Mouse (Mus musculus) frontal cortex, postnatal 10 days (tissue): ENCODE results near the gene Gm13889.

ENCODE experiments used
- DNase-seq, 2 experiments: peaks; one replicate each; pipeline ENCODE4 v3.0.0; 2022; ENCODE audit warnings: low spot score in 2 of 2, mixed read lengths in 1 of 2

Gm13889 gene

DNA sequence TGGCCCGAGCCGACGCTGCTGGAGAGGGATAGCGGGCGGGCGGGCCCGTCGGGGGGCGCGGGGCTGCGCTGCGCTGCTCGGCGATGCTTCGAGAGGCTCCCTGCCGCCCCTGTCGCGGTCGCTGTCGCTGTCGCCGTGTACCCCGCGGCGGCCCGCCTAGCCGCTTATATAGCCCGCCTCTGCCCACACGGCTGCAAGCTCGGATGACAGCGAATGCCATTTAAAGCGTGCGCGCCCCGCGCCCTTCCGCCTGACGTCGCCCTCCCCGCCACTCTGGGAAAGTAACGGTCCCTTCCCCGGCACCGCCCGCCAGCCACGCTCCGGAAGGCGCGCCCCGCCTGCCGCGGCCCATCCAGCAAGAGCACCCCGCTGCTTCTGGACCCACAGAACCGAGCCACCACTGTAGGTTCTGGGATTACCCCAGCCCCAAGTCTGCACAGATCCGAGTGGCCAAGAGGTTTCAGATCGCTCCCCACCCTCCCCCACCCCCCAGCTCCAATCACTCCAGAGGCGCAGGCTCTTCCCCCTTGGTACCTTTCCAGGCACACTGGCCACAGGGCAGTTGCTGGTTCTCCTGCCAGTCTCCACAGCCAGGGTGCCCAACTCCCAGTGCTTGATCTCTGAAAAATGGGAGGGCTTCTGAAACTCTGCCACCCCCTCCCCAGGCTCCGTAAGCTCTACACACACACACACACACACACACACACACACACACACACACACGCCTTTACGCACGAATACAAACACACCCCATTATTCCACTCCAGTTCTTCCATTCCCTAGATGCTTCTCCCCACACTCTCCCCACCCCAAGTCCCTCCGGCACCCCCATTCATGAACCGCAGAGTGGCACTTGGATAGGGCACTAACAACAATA is at the start of gene Gm13889:
TSS of gene Gm13889 (minus strand) at position 294 of the 877 bp plus-strand sequence.
- peak; percentile 88 to 92 for DNase-seq

DNA sequence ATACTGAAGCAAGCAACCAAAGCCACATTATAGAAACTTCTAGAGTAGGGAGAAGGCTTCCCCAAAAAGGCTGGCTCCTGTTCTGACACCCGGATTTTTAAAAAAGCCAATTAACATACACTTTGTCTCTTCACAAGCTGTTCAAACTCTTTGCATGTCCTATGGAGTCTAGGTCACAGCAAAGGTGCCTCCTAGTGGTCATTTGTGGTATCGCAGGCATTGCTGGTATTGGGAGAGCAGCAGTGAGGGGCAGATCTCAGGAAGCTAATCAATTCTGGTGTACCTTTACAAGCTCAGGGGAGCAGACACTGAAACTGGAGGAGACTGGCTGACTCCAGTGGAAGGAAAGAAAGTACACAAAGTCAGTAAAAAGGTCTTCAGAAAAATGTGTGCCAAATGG is 45.3 kb upstream of the Gm13889 start:
- DNase-seq = peak; percentile 59 to 86

DNA sequence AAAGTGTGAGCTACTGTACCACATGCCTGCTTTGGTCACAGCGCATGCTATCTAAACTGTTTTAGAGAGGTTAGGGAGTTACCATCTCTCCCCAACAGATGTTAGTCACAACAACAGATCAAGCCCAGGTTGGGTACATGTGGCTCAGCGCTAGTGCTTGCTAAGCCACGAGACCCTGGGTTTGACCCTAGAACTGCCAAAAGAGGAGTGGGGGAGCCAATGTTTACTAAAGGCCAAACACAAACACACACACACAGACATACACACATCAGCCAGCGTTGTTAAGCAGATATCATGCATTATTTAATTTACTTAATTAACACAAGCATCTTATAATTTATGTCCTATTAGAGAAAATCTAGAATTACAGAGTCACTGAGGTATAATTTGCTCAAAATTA is 44.9 kb upstream of the Gm13889 start:
- no peak for DNase-seq

DNA sequence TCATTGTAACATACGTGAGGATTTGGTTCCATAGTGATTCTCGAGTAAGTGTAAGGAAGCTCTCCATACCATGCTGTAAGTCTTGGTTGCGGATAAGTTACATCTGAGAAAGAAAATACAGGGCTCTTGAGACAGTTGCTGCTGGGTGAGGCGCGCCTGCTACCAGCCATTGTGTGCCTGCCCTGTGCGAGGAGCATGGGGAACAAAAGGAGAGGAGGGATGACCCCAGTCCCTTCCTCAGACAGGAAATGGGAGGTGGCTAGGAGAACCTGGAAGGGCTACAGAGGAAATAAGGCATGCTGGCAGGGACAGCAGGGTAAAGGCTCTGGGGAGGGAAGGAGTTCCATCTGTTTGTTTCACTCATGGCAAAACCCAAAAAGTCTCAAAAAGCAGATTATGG is 44.4 kb upstream of the Gm13889 start:
- no peak for DNase-seq

DNA sequence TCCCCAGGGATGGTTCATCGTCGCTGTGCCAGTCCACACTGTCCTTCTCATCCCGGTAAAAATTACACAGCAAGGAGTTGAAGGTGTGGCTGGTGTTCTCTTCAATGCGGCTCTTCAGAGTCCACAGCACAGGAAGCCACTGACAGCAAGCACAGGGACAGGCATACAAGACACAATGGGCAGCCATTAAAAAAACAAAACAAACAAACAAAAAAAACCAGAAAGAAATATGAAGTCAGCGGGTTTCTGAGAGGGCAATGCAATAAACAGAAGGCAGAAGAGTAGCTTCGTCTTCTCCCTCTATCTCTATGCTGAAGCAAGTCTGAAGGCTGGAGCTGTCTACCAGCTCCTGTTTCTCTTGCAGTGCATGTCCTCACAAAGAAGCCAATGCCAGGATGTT is 39.3 kb upstream of the Gm13889 start, which contains the start of gene Gm27027:
TSS of gene Gm27027 (minus strand) at position 101 of the 400 bp plus-strand sequence.
- DNase-seq = no peak

DNA sequence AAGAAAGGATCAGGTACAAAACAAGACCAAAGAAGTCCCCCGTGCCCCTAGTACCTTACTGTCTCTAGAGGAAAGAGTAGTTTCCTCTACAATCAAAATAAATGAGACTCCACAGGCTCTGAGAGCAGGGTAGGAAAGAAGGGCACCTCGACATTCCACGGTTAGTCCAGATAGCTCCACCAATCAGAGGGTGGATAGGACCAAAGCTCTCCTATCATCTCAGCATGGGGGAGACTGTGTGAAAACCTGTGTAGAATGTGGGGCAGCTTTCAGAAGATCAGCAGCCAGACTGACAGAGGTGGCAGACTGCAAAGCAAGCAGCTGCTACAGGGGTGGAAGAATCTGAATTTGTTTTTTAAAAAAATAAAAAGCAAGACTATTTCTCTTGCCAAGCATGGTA is 35.8 kb upstream of the Gm13889 start:
- DNase-seq = no peak

DNA sequence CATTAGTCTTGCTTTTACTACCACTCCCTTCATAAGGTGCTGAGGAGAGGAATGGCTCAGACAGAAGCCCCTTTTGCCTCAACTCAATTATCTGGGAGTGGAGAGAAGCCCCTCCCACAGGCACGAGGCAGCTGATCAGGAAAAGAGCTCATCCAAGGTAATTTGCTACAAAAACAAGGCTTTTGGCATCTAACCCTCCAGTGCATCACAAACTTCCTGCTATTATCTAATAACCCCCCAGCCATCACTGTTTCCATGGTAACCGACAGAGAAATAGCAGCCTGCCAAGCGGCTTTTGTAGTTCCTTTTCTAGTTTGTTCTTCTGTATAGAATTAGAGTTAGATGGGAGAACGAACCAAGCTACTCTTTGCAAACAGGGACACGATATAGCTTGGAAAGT is 35.3 kb upstream of the Gm13889 start:
- peak in 1 of 2 experiments; percentile 40 for DNase-seq

DNA sequence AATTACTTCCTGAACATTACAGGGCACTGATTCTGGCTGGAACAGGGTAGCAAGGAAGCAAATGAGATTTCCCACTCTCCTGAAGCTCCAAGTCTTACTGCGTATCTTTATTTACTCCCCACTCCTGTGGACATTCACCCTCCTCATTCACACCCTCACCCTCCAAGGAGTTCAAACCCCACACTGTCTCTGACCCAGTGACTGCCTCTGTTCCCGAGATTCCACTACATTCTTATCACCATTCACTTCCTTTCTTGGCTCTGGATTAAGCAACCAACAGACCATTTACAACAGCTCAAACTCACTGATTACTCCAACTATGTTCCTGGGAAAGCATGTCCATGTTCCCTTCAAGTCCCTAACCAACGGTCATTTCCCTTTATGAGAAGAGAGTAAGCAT is 34.3 kb upstream of the Gm13889 start:
- DNase-seq = no peak

DNA sequence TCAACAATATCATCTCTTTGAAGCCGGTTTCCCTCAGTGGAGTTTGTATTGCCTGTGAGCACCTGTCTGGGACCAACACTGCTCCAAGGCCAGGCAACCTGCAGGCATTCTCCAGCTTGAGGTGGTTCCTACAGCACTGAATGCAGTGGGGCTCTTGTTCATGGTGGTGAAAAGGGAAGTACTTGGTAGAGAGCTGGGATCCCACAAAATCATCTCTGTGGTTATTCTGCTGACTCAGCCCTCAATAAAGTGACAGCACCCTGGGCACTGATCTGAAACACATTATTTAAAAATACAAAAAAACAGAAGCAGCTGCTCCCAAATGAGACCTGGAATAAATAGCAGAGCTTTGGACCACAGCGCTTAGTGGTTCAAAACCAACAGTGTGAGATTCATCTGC is 31.4 kb upstream of the Gm13889 start:
- DNase-seq = no peak

DNA sequence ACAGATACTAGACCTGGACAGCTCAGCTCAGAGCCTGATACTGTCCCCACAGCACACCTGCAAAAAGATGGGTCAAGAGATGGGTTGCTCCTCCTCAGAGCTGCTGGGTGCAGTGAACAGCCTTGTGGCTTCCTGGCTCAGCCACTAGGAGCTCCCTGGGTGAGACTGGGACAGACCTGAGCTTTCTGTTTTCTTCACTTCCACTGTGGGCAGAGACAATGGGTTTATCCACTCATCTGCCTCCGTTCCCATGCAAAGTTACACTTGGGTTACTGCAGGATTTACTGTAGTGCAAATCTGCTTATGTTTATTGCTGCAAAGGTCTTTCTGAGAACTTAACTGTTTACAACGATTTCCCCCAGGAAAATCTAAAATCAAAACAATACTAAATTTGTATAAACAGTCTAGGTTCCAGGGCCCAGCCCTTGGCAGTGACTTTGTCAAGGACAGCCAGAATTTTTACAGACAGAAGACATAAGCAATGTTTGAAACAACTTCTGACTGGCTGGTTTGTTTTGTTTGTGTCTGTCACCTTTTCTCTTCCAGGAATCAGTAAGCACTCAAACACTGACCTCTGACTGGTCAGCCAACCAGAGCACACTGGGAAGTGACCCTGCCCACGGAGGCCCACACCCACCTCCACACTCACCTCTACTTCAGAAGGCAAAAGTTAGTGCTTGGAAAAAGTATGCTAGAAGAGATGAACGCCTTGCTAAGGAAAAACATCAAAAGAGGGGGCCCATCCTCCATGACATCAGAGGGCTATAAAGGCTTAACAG is 25.6 kb upstream of the Gm13889 start:
- no peak for DNase-seq

DNA sequence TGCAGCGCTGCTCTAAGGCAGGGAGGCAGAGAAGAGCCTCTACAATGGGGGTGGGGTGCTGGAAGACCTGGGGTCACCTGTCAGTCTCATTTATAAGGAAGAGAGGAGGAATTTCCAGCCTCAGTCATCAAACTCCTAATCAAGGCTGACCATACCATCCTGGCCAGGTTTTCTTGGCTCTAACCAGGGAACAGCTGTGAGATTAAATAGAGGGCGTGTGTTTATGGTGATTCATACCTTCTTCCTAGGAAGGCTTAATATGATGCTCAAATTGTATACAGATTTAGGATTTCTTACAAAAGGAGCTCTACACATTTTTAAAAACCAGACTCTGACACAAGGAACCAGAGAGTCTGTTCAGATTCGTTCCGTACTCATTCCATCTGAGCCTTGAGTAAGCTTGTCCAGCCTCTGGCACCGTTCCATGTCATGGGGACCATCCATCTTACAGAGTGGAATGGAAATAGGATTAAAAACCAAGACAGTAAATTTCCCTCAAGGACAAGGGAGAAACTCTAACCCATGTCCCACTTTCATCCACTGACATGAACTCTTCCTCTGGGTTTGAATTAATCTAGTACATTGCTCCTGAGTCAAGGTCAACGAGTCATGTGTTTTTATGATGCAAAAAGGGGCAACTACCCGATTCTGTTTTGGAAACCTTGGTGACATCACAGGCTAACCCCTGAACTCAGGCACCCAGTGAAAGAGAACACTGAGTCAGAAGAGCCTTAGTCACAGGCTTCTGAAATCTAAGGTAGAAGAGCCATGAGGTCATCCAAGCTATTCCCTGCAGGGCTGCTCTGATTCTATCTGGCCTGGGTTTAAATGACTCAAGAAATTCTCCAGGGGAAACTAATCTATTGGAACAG is 22.5 kb upstream of the Gm13889 start:
- DNase-seq = no peak

DNA sequence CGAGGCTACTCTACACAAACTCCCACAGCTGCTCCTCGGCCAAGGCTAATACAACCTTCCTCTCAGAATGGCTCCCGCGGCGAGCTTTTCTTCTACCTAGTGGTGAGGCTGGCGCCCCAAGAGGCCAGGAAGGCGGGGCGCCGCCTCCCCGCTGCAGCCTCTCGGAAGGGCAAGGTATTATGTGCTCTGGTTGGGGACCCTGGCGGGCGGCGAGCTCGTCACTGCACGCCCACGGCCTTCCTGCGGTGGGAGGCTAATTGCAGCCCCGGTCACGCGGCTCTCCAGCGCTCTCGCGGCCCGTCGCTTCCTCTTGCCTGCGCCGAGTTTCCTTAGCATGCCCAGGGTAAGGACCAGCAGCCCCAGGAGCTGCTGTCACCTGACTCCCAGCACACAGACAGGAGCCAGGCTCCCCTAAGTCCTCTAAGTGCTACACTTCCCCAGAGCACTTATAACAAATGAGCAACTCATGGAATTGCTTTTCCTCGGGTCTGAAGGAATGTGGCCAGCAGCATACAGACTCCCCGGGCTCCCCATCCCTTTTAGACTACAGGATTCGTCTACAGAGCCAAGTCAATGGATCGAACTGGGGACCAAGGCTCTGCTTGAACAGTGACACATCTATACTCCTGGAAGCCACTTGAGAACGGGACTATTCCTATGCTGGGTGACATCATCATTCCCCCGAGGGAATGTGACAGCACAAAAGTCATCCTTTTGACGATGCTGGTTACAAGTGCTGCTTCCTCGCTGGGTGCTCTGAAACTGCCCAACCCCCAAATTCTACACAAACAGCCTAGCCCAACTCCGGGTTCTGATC is 19.6 kb upstream of the Gm13889 start:
- peak in 1 of 2 experiments; percentile 46 for DNase-seq

DNA sequence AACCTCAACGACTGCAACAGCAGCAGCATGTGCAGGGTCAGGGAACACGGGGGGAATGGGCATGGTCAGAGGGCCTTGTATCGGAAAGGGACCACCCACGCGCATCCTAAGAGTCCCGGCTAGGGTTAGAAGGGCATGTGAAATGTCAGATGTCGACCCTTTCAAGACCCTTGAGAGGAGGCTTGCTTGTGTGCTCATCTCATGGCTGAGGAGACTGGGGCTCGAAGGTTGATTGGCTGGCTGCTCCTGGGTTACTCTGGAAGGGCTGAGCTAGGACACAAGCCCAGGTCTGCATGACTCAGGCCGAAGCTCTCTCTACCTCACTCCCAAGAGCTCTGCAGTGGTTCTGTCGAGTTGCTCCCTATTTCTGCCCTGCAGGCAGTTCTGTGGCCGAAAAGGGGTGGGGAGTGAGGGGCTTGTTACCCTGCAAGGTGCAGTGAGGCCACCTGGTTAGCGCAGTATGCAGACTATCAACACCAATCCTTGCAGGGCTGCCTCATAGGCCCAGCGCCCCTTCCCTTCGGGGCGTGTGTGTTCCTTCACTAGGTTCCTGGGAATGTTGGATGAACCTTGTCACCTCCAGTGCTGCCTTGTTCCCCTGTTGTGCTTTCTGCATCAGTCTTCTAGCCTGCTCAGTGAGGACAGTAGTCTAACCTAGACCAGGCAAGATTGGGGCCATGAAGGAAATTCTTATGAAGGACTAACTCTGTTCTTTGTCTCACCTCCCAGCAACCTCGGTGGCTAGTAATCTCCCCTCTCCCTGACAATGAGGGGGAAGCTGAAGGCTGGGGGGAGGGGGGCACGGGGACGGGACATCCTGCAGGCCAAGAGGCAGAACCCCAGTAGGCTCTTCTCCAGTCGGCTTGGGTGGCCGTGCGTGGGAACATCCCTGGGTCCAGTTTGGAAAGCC is 18.8 kb upstream of the Gm13889 start:
- no peak for DNase-seq

DNA sequence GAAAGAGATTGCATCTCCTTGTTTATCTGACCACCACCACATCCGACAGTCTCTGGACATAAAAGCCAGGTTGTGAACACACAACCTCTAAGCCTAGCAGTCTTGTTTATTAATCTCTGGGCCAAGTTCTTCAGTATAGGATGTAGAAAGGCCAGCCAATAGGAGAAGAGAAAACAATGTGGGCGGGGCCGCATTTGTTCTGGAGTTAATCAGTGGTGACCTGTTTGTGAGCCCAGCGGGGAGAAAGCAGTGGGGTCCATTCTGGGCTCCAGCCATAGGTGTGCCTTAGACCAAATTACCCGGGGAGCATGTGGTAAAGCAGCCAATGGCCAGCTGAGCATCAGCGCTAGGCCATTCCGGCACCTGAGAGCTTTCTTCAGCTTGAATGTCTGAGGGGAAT is 18.0 kb upstream of the Gm13889 start:
- DNase-seq = no peak

DNA sequence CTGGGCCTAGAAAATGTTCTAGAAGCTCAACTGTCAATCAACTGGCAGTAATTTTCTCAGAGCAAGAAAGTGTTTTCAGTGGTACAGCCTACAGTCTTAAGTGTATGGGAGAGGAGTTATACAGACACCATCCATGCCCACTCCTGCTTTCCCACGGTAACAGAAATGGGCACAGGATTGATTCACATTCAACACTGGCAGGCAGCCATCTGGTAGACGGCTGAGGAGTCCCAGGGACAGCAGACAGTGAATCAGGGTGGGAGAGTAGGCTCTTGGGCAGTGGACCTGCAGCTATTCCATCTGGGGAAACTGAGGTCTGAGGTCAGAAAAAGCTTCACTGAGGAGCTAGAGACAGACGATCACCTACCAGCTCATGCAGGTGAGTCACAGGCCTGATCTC is 14.6 kb upstream of the Gm13889 start:
- no peak for DNase-seq

DNA sequence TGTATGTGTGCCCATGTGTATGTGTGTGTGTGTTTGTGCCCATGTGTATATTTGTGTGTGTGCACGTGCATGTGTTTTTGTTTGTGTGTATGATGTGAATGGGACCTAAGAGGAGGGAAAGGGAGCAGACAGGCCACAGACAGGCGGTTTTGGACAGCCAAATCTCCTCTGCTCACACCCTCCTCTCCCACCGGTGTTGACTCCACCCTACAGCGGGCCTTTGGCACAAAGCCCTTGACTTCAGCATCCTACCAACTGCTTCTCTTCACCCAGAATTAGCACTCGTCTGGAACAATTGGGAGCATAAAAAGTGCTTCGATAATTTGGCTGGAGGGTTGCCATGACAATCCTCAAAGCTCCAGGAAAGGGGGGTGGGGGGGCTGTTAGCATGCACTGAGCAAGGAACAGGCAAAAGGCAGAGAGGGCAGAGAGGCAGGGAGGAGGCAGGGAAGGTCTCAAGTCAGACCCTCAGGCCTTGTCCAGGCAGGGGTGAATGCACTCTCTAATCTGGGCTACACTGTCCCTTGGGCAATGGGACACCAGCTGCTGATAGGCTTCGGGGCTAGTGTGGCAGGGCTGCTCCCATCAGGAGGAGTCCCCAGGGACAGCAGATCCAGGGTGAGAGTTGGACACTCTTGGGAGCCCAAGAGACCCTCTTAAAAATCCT is 7.6 kb upstream of the Gm13889 start:
- no peak for DNase-seq

DNA sequence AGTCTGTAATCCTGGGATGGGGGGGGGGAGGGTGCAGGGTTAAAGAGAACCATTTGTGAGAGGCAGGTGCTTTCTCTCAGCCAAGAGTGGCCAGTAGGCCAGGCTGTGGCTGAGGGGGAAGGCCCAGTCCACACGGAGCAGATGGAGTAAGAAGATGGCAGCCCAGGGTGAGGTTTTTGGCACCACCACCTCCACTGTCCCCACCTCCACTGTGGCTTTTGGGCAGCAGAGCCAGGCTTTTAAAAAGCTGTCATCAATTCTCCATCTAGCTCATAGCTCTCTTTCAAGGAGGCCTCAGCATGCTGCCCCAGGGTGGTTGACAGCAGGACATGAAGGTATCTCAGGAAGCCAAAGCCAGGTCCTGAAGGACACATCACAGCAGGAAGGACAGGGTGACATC is 6.8 kb upstream of the Gm13889 start:
- DNase-seq = no peak

DNA sequence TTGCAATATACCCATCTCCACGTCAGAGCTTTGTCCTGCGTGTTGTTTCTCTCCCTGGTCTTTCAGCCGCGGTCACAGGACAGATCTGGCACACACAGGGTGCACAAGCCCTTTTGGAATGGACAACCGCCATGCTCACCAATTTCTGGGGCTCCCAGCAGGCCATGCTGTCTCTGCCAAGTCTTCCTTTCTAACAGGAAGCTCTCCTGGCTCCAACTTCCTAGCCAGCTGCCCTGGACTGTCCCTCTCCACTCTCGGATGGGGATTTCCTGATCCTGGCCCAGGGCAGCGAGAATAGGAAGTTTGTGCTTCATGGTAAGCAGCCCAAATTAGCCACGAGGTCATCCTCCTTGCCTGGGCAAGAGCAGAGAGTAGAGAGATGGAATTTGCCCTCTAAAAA is 4.7 kb upstream of the Gm13889 start:
- no peak for DNase-seq

DNA sequence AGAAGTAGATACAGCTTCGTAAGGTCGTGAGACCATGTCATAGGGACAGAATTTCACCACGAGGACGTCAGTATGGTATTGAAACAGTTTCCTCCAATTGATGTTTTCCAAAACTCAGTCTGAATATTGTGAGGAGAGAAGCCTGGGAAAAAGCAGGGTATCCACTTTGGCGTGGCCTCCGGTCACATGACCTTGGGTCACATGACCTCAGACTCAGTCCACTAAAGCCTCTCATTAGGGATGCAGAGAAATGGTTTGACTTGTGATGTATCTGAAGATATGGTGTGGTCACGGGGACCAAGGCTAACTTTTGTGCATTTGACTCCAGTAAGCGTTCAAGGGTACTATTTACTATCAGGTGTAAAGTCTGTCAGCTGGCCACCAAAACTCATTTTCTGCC is 2.3 kb upstream of the Gm13889 start:
- no peak for DNase-seq
